Mouse (Mus musculus) midbrain, embryonic 16.5 days (tissue): ENCODE data around the gene Rps24. TPM values are rescaled to one million over a fixed set of nuclear protein-coding genes. Genes with fewer than 3 reads are reported as not detected.
A peak's percentile ranks its signal among the peaks of the same experiment; 100 is the strongest.
"Not testable (repeated sequence)": the region's sequence is repeated elsewhere in the genome, so short reads cannot be mapped to it uniquely, and the experiment has no call there.

ENCODE experiments used
- ATAC-seq: fragments of 200-750 bp; cut with Nextera tagmentation; 2 replicates; pipeline ENCODE4 v1.8.0; 2017; ENCODE audit warnings: moderate TSS enrichment
- H3K27ac ChIP-seq: fragments of 300-500 bp; sonication (generic); 2 replicates; pipeline ENCODE4 v1.5.1; 2014; ENCODE audit warnings: mild to moderate bottlenecking, low read length, mixed read lengths
- H3K27me3 ChIP-seq: fragments of 300-500 bp; sonication (generic); 2 replicates; pipeline ENCODE4 v1.6.1; 2014; ENCODE audit warnings: low read depth, low read length, mixed read lengths; ENCODE audit not compliant: control insufficient read depth, insufficient read depth
- H3K36me3 ChIP-seq: fragments of 300-500 bp; sonication (generic); 2 replicates; pipeline ENCODE4 v1.6.1; 2014; ENCODE audit warnings: mild to moderate bottlenecking, low read length, moderate library complexity, mixed read lengths; ENCODE audit not compliant: control insufficient read depth, insufficient read depth
- H3K4me1 ChIP-seq: fragments of 300-500 bp; sonication (generic); 2 replicates; pipeline ENCODE4 v1.6.1; 2014; ENCODE audit warnings: mild to moderate bottlenecking, low read length, mixed read lengths; ENCODE audit not compliant: control insufficient read depth, insufficient read depth
- H3K4me2 ChIP-seq: fragments of 300-500 bp; sonication (generic); 2 replicates; pipeline ENCODE4 v1.6.1; 2014; ENCODE audit warnings: mild to moderate bottlenecking, low read length, mixed read lengths
- H3K4me3 ChIP-seq: fragments of 300-500 bp; sonication (generic); 2 replicates; pipeline ENCODE4 v1.5.1; 2014; ENCODE audit warnings: low read depth, mild to moderate bottlenecking, low read length, moderate library complexity, mixed read lengths
- H3K9ac ChIP-seq: fragments of 300-500 bp; sonication (generic); 2 replicates; pipeline ENCODE4 v1.6.1; 2014; ENCODE audit warnings: low read depth, low read length, mixed read lengths
- H3K9me3 ChIP-seq: fragments of 300-500 bp; sonication (generic); replicated peaks from 2 replicates; pipeline ENCODE4 v1.6.1; 2014; ENCODE audit warnings: mild to moderate bottlenecking, low read length, mixed read lengths; ENCODE audit not compliant: control insufficient read depth, poor library complexity, severe bottlenecking
- WGBS: fragments of 180-500 bp; shearing (Covaris S2); extraction: QIAGEN DNeasy Blood & Tissue Kit; methylation state at CpG from one replicate; pipeline ENCODE4 v1.1.7; 2014; 5-methylcytosine and 5-hydroxymethylcytosine counted together
- polyA plus RNA-seq: library from polyadenylated mRNA; unstranded; fragments of >200 nt; fragmentation: Nextera tagmentation; extraction: Ambion mirVana; gene quantifications from 2 replicates; pipeline ENCODE4 v1.2.1, GENCODE M21; 2015

The Rps24 gene
- 498 and 513 TPM in 2 replicates for polyA plus RNA-seq

GRCm38 (mm10) chr14:24486773-24487227, at the start of gene Rps24, which contains the start of gene Polr3a:
TSS of gene Rps24 (plus strand) at chr14:24487125.
TSS of gene Polr3a (minus strand) at chr14:24487058.
- peak; percentile 67 for ATAC-seq
- Histone ChIP-seq H3K4me1 (peaks cover 17% of the 10 kb centered on the region), H3K9ac (peak within 1 kb of the TSS; percentile 79), H3K4me2 (peak within 1 kb of the TSS; percentile 60), H3K27ac (no peak within 1 kb of the TSS), H3K36me3 (peaks cover 5% of the 10 kb centered on the region; the same call in 1 of the 2 replicates), H3K4me3 (peak within 1 kb of the TSS; percentile 71), H3K9me3 (no peaks in the 10 kb centered on the region), H3K27me3 (no peaks in the 10 kb centered on the region)
- under 1% methylated on average over 30 of the region's 30 CpGs for WGBS

DNA sequence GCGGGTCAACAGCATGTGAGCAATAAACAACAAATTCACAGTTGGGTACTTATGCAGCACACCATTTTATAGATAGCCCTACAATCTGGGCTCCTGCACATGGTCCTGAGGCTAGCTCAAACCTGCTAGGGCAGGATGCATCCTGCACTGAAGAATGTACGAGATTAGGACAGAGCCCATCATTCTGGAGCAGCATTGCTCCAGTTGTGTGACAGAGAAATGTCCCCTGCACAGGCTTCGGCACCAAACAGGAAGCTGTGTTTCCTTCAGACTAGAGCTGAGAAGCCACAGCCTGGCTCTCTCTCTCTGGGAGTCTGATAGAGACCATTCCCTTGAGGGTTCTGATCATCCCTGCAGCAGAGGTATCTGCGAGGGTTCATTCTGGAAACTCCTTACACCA, 43.4 kb upstream of the Rps24 start:
- not testable (repeated sequence) for H3K4me2 ChIP-seq, H3K4me3 ChIP-seq, H3K4me1 ChIP-seq, H3K27me3 ChIP-seq, H3K9ac ChIP-seq, ATAC-seq, H3K27ac ChIP-seq, H3K9me3 ChIP-seq
- 95% methylated on average over 4 of the region's 4 CpGs for WGBS
- H3K36me3 ChIP-seq, result peaks cover 16% of the 10 kb centered on the region

DNA sequence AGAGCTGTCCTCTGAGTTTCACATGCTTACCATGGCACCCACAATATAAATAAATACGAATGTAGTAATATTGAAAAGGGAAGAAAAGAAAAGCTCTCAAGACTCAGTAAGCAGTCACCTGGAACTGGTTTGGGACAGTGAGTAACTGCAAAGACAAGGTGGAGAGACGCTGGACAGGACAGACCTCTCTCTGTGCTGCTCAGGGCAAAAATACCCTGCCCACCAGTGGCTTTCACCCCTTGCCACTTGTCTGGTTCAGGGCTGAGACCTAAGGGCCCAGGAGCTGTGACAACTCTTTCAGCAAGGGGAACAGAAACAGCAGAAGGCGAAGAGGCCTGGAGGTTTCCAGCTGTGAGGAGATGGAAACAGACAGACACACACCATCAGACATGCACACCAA, 28.7 kb upstream of the Rps24 start:
- no peak overlapping the region for H3K4me3 ChIP-seq
- ATAC-seq, result no peak
- H3K4me2 ChIP-seq, result no peak overlapping the region
- no peaks in the 10 kb centered on the region for H3K27me3 ChIP-seq
- H3K9me3 ChIP-seq, result no peaks in the 10 kb centered on the region
- no peak overlapping the region for H3K9ac ChIP-seq
- no peak overlapping the region for H3K27ac ChIP-seq
- WGBS, result 82% methylated on average over 3 of the region's 3 CpGs
- H3K4me1 ChIP-seq, result no peaks in the 10 kb centered on the region
- H3K36me3 ChIP-seq, result peaks cover 41% of the 10 kb centered on the region

GRCm38 (mm10) chr14:24468806-24469205, 18.1 kb upstream of the Rps24 start:
- H3K9ac ChIP-seq, result no peak overlapping the region
- no peaks in the 10 kb centered on the region for H3K27me3 ChIP-seq
- no peak overlapping the region for H3K4me3 ChIP-seq
- H3K36me3 ChIP-seq, result peaks cover 54% of the 10 kb centered on the region
- no peak overlapping the region for H3K4me2 ChIP-seq
- H3K9me3 ChIP-seq, result no peaks in the 10 kb centered on the region
- H3K27ac ChIP-seq, result no peak overlapping the region
- 93% methylated on average over 6 of the region's 6 CpGs for WGBS
- no peaks in the 10 kb centered on the region for H3K4me1 ChIP-seq
- no peak for ATAC-seq

- Histone ChIP-seq H3K4me3 (peak overlapping the region; percentile 71), H3K4me2 (peak overlapping the region; percentile 60), H3K27me3 (no peaks in the 10 kb centered on the region), H3K27ac (no peak overlapping the region), H3K9me3 (no peaks in the 10 kb centered on the region), H3K9ac (peak overlapping the region; percentile 79), H3K36me3 (peaks cover 8% of the 10 kb centered on the region), H3K4me1 (peaks cover 12% of the 10 kb centered on the region)
- 6% methylated on average over 13 of the region's 13 CpGs for WGBS
- ATAC-seq, result peak; percentile 9
These were observed 621 bp upstream of the Rps24 start for GRCm38 (mm10) chr14:24486241-24486767.

- H3K4me2 ChIP-seq, ATAC-seq, H3K4me3 ChIP-seq, H3K9ac ChIP-seq, H3K36me3 ChIP-seq, H3K9me3 ChIP-seq, H3K27ac ChIP-seq, H3K27me3 ChIP-seq: not testable (repeated sequence)
- H3K4me1 ChIP-seq, result peaks cover 44% of the 10 kb centered on the region
- WGBS, result 87% methylated on average over 7 of the region's 7 CpGs
These were observed 2.8 kb downstream of the Rps24 start for GRCm38 (mm10) chr14:24489772-24490171.

GRCm38 (mm10) chr14:24490468-24491265, 3.7 kb downstream of the Rps24 start:
- Histone ChIP-seq H3K9me3 (no peaks in the 10 kb centered on the region), H3K27me3 (no peaks in the 10 kb centered on the region), H3K4me1 (peaks cover 39% of the 10 kb centered on the region), H3K4me2 (peak overlapping the region; percentile 93), H3K9ac (peak overlapping the region; percentile 94), H3K4me3 (peak overlapping the region; percentile 84), H3K36me3 (peaks cover 7% of the 10 kb centered on the region; the same call in 1 of the 2 replicates), H3K27ac (peak overlapping the region; percentile 84)
- peak; percentile 92 for ATAC-seq
- 1% methylated on average over 64 of the region's 64 CpGs for WGBS

GRCm38 (mm10) chr14:24491266-24491981, 4.5 kb downstream of the Rps24 start:
- Histone ChIP-seq H3K4me1 (peaks cover 33% of the 10 kb centered on the region), H3K9ac (peak overlapping the region; percentile 94), H3K4me3 (peak overlapping the region; percentile 84), H3K4me2 (peak overlapping the region; percentile 93), H3K9me3 (no peaks in the 10 kb centered on the region), H3K36me3 (peaks cover 13% of the 10 kb centered on the region), H3K27me3 (no peaks in the 10 kb centered on the region), H3K27ac (peak overlapping the region; percentile 84)
- ATAC-seq, result peak; percentile 18; the same call in 1 of the 2 replicates
- 6% methylated on average over 11 of the region's 11 CpGs for WGBS
